Mouse (Mus musculus) gastrocnemius, postnatal 25 days (tissue): ENCODE results near the gene Tiprl. TPM values are rescaled to one million over a fixed set of nuclear protein-coding genes. Genes with fewer than 3 reads are reported as not detected.
A peak's percentile ranks its signal among the peaks of the same experiment; 100 is the strongest.

ENCODE experiments used
- DNase-seq: peaks from one replicate; pipeline ENCODE4 v3.0.0; 2022
- long read RNA-seq, 2 experiments: library from polyadenylated mRNA; stranded (forward); transcript quantifications; one replicate each; pipeline ENCODE4 v2.0.0; 2021
- total RNA-seq, 2 experiments: library from RNA; stranded (reverse); gene quantifications; 1 replicate in 1 of 2; 2 replicates in 1 of 2; pipeline ENCODE4 v1.2.3; 2021

Tiprl gene
- total RNA-seq, result 10 to 100 TPM; 15.9 to 21.0 TPM
- long read RNA-seq, experiment 1, full-length matches to known transcripts, result 40 of 42 reads
- long read RNA-seq, experiment 1, partial matches to known transcripts, result 0 of 42 reads
- long read RNA-seq, experiment 1, other reads (novel, unspliced or antisense), result 2 of 42 reads
- long read RNA-seq, experiment 2, full-length matches to known transcripts, result 36 of 38 reads
- long read RNA-seq, experiment 2, partial matches to known transcripts, result 1 of 38 reads
- long read RNA-seq, experiment 2, other reads (novel, unspliced or antisense), result 1 of 38 reads

- DNase-seq, result peak; percentile 96
These were observed at the start of gene Tiprl for GRCm38 (mm10) chr1:165236321-165237298. Gene Tiprl, minus strand, starts transcription at chr1:165236996.

DNA sequence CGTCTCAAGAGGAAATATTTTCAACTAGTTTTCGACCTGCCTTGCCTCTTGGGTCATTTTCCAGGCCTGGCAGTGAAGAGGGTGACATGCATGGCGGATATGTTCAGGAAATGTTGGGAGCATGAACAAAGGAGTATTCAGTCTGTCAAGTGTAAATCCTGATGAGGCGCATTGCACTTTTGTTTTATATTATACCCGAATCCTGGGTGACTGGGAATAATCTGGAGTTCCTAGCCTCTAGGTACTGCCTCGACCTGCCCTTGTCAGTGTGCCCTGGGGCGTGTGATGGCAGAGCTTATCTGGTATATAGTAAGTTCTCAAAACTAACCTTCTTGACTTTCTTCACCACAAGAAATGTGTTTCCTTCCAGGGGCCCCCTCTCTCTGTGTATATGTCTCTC, 47.3 kb upstream of the Tiprl start:
- DNase-seq, result no peak

- no peak for DNase-seq
These were observed 46.2 kb upstream of the Tiprl start for GRCm38 (mm10) chr1:165282967-165283345.

DNA sequence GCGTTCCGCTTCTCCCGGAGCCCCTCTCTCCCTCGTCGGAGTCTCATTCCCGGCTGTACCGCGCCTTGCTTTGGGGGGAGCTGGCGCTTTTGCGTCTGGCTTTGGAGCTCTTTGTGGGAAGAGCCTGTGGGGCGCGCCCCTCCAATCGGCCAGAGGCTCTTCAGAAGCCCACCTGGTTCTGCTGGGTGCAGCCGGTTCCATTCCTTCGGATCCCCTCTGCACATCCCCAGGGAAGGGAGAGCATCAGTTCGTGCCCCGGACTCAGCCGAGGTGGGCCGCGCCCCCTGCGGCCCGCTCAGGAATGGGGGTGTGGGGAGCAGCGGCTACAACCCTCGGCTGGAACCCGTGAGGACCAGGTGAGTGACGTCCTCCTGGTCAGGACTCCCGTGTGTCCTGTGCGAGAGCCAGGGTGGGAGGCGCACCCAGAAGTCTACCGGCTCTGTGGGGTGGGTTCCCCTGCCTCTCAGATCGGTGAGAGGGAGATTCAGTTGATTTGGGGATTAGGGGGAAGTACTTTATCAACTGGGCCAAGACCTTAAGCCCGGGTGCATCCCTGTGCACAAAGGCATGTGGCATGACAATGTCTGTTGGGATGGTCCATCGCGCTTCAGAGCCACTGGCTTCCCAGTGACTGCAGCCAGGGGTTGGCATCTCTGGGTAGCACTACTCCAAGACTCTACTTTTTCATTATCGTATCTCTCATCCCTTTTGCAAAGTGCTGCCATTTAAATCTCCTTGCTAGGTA, 45.6 kb upstream of the Tiprl start:
- DNase-seq, result no peak

DNA sequence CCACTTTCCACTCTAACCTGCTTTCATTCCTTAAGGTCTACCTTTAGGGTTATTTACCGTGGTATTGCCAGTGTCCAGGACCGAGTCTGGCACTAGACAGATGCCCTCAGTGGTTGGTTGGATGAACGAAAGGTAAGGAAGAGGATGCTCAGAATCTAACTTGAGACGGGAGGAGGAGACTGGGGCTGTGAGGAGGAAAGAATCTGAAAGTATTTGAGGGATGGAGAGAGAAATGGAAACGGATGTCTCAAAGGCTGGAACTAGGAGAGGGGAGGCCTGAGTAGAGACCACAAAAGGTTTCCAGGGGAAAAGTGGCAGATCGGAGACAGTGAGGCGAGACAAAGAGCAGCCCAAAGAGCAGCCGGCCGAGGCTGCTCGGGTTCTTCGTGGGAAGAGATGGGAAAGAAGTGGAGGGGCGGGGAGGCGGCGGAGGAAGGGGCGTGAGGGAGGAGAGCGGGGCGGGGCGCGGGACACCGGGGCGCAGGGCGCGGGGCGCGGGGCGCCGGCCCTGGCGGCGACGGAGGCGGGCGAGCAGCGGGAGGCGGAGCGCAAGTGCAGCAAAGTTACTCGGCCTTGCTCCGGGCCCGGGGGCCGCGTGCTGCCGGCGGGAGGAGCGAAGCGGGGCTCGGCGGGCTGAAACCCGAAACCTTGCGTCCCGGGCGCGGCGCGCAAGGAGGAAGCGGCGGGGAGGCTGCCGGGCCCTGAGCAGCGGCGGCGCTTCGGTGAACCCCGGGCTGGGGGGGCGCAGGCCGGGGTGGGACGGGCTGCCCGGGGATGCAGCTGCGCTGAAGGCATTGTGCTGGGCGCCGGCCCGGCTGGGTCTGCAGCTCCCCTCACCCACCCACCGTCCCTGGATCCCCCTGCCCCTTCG, 44.8 kb upstream of the Tiprl start:
- peak; percentile 75 for DNase-seq

DNA sequence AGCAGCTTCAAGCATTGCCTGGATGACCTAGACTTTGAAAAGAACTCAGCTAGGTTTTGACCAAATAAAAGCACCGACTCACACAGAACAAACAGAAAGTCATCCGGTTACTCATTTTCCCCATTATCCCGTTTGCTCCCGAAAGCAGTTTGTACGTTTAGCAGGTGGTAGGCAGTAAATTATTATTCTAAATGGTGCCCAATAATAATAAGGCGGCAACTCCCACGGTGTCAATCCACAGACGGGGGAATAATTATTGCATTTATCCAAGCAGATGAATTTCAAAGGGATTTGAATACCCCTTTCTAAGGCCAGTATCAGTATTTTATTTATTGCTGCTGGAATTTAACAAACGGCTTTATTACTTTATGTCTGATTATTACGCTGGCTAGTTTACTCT, 43.9 kb upstream of the Tiprl start:
- DNase-seq, result no peak

DNA sequence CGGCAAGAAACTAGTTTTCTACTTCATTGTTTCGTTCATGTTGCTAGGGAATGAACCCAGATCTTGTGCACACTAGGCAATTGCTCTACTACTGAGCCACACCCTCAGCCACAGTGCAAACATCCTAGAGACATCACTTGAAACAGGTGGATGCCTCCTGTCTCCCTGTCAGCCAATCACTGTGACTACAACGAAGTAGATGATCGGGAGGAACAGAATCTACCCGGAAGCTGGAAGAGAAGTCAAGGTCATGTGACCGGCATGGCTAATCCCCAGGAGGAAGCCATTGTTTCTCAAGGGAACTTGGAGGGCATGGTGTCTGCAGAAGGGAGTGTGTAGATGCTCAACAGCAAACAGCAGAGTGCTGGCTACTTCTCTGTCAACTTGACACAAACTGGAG, 38.1 kb upstream of the Tiprl start:
- no peak for DNase-seq

- peak; percentile 24 for DNase-seq
These were observed 15.4 kb upstream of the Tiprl start for GRCm38 (mm10) chr1:165252027-165252671.

DNA sequence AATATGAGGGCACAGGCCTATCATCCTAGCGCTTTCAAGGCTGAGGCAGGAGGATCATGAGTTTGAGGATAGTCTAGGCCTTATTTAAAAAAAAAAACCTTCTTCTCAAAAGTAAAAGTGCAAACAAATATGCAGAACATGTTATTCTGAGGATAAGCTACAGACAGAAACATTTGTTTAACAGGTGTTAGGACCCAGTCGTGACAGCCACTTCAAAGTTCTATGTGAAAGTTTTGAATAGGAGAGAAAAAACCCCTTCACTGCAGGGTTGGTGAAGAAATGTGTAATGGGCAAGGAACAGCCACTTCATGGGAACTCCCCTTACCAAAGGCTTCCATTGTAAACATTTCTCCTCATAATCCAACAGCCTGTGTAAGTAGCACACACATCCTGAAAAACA, 13.8 kb upstream of the Tiprl start:
- DNase-seq, result no peak

- DNase-seq, result no peak
These were observed 12.0 kb upstream of the Tiprl start for GRCm38 (mm10) chr1:165248842-165249241.

GRCm38 (mm10) chr1:165247788-165248187, 11.0 kb upstream of the Tiprl start:
- no peak for DNase-seq

DNA sequence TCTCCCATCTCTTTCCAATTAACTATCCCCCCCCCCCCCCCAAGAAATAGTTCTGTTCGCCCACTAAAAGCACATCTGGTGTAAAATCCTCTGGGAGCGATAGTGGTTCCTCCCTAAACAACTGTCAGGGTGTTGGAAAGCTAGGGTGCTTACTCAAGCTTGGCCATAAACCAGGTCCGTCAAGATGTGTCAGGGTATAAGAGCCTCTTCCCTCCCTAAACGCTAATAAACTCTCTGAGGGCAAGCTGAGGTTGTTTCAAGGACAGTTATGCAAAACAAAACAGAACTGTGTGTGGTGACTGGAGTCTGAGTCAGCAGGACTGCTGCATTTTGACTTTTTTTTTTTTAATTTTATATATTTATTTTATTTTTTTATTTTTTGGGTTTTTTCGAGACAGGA, 10.3 kb upstream of the Tiprl start:
- peak; percentile 53 for DNase-seq

- peak; percentile 14 for DNase-seq
These were observed 9.8 kb upstream of the Tiprl start for GRCm38 (mm10) chr1:165246587-165246986.

- DNase-seq, result no peak
These were observed 950 bp downstream of the Tiprl start for GRCm38 (mm10) chr1:165235846-165236245.

DNA sequence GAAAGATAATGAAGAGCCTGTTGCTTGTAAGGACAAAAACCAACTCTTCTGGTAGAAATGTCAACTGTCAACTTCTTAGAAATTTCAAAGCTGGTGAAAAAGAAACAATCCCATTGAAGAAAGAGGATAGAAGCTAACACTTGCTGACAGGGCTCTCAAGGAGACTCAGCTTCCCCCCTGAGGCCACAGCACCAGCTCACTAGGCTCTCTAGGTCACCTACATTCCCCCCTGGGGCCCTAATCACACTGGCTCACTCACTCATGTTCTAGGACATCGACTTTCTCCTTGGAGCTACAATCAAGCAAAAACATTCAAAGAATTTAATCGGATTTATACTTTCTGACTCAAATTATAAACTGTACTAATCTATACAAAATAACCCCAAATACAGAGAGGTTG, 3.0 kb downstream of the Tiprl start:
- no peak for DNase-seq

DNA sequence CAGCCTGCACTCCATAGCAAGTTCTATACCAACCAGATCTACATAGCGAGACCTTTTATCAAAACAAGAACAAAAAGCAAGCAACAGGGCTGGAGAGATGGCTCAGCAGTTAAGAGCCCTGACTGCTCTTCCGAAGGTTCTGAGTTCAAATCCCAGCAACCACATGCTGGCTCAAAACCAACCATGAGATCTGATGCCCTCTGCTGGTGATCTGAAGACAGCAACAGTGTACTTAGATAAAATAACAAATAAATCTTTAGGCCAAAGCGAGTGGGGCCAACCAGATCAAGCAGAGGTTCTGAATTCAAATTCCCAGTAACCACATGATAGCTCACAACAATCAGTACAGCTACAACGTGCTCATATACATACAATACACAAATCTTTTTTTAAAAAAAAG, 6.1 kb downstream of the Tiprl start:
- DNase-seq, result no peak

DNA sequence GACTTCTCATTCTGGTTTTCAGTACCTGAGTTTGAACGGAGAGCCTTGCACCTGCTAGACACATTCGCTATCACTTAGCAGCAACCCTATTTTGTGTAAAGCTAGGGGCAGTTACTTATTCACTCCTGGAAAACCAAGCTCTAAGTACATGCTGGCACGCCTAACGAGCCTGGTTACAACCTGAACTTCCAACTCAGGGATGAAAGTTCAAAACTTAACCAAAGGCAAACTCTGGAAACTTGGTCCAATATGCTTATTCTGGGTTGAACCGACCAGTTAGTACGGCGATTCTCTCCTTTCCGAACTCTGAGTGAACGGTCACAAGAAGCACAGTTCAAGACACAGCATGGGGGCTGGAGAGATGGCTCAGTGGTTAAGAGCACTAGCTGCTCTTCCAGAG, 7.2 kb downstream of the Tiprl start:
- no peak for DNase-seq

GRCm38 (mm10) chr1:165217023-165217589, 19.7 kb downstream of the Tiprl start:
- no peak for DNase-seq

GRCm38 (mm10) chr1:165215831-165216230, 21.0 kb downstream of the Tiprl start:
- no peak for DNase-seq

DNA sequence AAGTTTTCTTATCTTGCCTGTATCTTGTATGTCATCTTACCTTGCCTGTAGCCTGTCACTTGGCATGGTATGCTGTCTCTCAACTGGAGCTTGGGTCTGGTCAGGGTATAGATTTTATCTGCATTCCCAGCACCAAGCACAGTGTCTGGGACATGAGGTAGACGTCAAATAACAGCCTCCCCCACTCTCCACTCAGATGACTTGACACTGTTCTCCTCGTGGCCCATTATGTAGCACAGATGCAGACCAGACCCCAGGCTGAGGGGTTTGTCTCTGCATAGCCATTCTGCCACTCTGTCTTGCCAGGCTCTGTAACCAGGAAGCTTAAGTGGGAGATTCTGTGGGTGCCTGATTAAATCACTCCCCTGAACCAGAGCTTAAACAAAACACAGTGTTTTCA, 31.2 kb downstream of the Tiprl start:
- DNase-seq, result no peak
